Mouse (Mus musculus) left cerebral cortex, postnatal 25 days (tissue): ENCODE measurements around the gene Zmat5. TPM values are rescaled to one million over a fixed set of nuclear protein-coding genes. Genes with fewer than 3 reads are reported as not detected.

Experiments used
- DNase-seq, 2 experiments: peaks; one replicate each; pipeline ENCODE4 v3.0.0; 2022; ENCODE audit warnings: low spot score in 2 of 2, mixed read lengths in 1 of 2
- intact Hi-C: fragments of 180-260 bp; cut with DNase I; formaldehyde crosslinking; loops from one replicate; pipeline ENCODE4 v1.15.1; 2025
- total RNA-seq, 2 experiments: library from RNA; stranded (reverse); gene quantifications; 2 replicates each; pipeline ENCODE4 v1.2.3; 2021

The Zmat5 gene
- total RNA-seq, 2 experiments from 2014 or later, result 27.8 to 30.8 TPM

DNA sequence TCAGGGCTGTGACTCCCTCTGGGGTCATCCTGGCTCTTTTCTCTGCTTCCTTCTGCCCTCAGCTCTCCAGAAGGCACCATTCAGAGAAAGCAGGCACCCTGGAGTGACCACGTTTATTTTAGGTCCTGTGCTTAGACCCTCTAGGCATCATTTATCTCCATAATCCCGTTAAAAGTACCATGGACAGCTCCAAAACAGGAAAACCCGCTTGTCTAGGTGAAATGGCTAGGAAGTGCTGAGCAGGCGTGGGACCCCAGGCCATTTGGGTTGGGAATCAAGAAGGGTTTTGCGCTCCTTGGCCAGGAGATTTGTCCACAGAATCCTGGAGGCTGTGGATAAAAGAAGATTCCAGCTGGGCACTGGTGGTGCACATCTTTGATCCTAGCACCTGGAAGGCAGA is 59.2 kb downstream of the Zmat5 start:
- no peak for DNase-seq
- intact Hi-C loops, result no loop called here

- DNase-seq, result no peak
- intact Hi-C loops, result no loop called here
Observed at GRCm38 (mm10) chr11:4764476-4764875, 60.0 kb downstream of the Zmat5 start.

GRCm38 (mm10) chr11:4768399-4768798 is 63.9 kb downstream of the Zmat5 start:
- DNase-seq, result no peak
- intact Hi-C loops, result no loop called here

DNA sequence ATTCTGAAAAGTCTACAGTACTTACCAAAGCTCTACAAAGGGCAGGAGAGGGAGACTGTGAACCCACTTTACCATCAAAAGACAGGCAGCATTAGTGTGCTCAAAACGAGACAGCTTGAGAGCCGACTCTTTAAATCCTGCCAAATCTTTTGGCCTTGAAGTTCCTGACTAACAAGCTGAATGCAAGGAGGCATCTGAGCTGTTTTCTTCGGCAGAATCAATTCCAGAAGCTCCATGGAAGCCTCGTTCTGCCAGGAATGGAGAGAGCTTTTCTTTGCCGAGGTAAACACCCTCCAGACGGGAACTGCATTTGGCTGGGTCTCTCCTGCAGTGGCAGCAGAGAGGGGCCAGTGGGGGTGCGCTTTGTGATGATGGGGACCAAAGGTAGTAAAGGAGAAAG is 64.8 kb downstream of the Zmat5 start:
- intact Hi-C loops, result no loop called here
- DNase-seq, result peak in 1 of 2 experiments; percentile 47

- DNase-seq, result no peak
- intact Hi-C loops, result no loop called here
Observed at GRCm38 (mm10) chr11:4769881-4770280, 65.4 kb downstream of the Zmat5 start.

DNA sequence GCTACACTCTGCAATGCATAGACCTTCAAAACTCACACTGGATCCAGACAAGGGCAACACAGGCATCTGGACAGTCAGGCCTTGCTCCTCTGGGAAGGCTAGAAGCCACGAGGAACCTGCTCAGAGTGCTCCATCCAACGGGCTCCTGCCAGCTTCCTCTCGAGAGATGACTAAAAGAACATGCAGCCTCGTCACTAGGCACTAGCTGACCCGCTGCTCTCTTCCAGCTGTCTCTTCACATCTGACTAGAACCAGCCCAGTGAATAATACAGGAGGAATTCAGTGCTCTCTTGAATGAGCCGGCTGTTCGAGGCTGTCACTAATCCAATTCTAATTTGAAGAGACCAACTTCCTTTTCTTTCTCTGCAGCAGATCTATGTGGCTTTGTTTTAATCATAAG is 67.3 kb downstream of the Zmat5 start:
- DNase-seq, result no peak
- intact Hi-C loops, result no loop called here

DNA sequence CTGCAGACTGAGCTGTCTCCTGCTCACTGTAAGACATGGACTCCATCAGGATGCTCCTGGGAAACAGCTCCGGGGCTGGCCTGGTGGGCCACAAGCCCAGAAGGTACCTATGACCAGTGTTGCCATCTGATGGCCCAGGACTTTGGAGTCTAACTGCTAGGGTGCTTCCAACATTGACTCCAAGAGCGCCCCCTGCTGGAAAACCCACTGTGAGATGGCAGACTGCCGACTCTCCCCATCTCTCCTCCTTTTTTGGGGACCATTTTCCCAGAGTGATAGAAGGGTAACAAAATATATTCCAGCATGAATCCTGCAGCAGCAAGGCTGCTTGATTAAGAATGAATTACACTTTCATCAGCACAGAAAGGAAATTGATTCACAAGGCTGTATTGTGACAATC is 68.4 kb downstream of the Zmat5 start:
- intact Hi-C loops, result no loop called here
- DNase-seq, result peak; percentile 52 to 60

DNA sequence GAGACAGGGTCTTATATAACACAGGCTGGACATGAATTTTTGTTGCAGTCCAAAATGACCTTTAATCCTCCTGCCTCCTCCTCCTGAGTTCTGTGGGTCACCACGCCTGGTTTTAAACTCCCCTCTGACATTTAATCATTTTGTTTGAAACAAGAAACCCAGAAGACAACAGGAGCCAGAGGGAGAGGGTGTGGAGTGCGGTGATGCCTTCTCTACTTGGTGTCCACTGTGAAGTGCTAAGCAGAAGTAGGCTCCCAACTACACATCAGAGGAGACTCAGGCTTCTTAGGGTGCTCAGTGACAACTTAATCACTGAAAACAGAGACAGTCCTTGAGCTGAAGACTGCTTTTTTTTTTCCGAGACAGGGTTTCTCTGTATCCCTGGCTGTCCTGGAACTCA is 76.4 kb downstream of the Zmat5 start:
- no peak for DNase-seq
- intact Hi-C loops, result no loop called here

DNA sequence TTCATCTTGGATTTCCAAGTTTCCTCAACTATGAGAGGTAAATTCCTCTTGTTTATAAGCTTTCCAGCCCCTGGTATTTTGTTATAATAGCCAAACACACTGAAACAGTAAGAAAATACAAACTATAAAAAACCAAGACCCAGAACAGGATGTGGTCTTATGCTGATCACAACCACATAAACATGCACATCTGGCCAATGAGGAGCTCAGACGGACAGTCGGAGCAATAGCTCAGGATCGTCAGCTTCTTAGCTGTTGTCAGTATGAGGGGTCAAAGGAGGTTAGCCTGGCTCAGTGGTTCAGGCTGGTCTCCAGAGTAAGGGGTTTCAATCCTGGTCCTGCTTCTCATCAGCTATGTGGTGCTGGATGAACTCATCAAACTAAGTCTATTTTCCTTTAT is 78.6 kb downstream of the Zmat5 start:
- no peak for DNase-seq
- intact Hi-C loops, result no loop called here

- intact Hi-C loops, result no loop called here
- no peak for DNase-seq
Observed at GRCm38 (mm10) chr11:4784629-4785142, 80.2 kb downstream of the Zmat5 start.

Other genes starting within 250 kb of the Zmat5 start
- 10 to 100 TPM; 66.0 to 68.7 TPM for gene Mtmr3, start 109.8 kb upstream of the Zmat5 start, total RNA-seq
- not detected for gene Gm11032, start 84.6 kb upstream of the Zmat5 start, total RNA-seq
- gene Ascc2, start 66.9 kb upstream of the Zmat5 start, total RNA-seq, result 10 to 100 TPM; 18.8 to 18.9 TPM
- gene Uqcr10, start 336 bp upstream of the Zmat5 start, total RNA-seq, result 100 to 1,000 TPM; 379 to 407 TPM
- 10 to 100 TPM; 13.8 to 16.0 TPM for gene Cabp7, start 42.1 kb downstream of the Zmat5 start, total RNA-seq
- gene Nf2, start 144.9 kb downstream of the Zmat5 start, total RNA-seq, result 10 to 100 TPM; 76.2 to 76.5 TPM
- 10 to 100 TPM; 76.3 to 86.3 TPM for gene Nipsnap1, start 169.3 kb downstream of the Zmat5 start, total RNA-seq
- gene Thoc5, start 190.6 kb downstream of the Zmat5 start, total RNA-seq, result 10 to 100 TPM; 34.4 to 37.6 TPM
- gene Nefh, start 243.4 kb downstream of the Zmat5 start, total RNA-seq, result 10 to 100 TPM; 41.3 to 44.4 TPM